In the genomic region with DNA sequence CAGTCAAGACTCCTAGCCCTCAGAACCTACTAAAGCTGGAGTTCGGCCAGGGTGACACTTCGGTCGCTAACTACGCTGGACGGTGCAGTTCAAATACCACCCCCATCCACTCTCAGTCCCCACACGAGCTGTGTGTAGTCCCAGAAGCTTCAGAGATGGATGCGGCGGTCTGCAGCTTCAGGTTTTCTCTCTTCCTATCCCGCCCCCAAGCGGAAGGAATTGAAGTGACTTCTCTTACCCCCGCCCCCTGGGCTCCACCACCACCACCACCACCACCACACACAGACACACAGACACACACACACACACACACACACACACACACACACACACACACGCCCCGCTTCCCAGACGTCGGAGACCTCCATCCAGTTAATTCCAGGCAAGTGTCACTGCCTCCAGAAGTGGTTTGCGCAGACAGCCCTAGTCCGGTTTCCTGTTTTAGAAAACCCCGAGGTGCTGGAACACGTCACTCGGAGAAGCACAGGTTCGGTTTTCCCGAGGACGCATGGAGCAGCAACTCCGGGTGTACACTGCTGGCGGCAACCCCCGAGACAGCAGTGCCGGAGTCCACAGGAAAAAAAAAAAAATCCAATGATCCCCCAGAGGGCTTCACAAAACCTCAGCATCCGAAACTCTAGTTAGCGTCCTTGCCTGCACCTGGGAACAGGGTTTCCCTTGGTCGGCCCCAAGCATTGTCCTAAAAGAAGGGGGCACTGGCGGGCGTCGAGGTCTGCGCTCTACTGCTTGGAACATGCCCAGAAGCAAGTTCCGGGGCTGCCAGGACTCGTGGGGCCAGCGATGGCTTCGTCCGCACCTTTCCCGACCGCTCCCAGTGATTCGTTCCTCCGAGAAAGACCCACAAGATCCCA, we compare ENCODE assay signal across 8 mouse cellular contexts. TPM values are rescaled to one million over a fixed set of nuclear protein-coding genes. Genes with fewer than 3 reads are reported as not detected.
DNase-seq lines count a peak whose midpoint lies in the region; ATAC-seq and TF ChIP-seq lines count a peak whose summit lies in the region.

No protein-coding gene starts in this region.

- peak overlapping the region; percentile 45 for H3K9ac ChIP-seq in hindbrain, embryonic 12.5 days

- peaks cover 17% of the 10 kb centered on the region for H3K4me1 ChIP-seq in kidney, adult 2 months (ENCODE audit: control insufficient read depth, insufficient read depth, low read length)
- H3K4me1 ChIP-seq in hindbrain, embryonic 12.5 days: peaks cover 52% of the 10 kb centered on the region
- H3K4me1 ChIP-seq in midbrain, embryonic 10.5 days: peaks cover 57% of the 10 kb centered on the region

- TF ChIP-seq CTCF in kidney, adult 2 months (conservative IDR thresholded peaks at IDR 0.05; ENCODE audit: insufficient read depth, insufficient read length, low read depth, low read length): 0 out of 2 replicates have a peak, but pooled peaks have one; percentile 6
- peak; percentile 25; the same call in 1 of the 2 replicates for TF ChIP-seq CTCF in brain, embryonic 14.5 days (IDR thresholded peaks at IDR 0.05; ENCODE audit: borderline replicate concordance, extremely low read depth, insufficient read depth, insufficient read length)

- no peak for TF ChIP-seq POLR2A in kidney, adult 2 months (IDR thresholded peaks at IDR 0.05; ENCODE audit: low read depth, low read length)
- TF ChIP-seq POLR2A in brain, embryonic 14.5 days (IDR thresholded peaks at IDR 0.05; ENCODE audit: borderline replicate concordance, extremely low read depth, insufficient read depth, insufficient read length, poor library complexity, severe bottlenecking): no peak

- ATAC-seq in hindbrain, embryonic 12.5 days (ENCODE audit: low FRiP score): 0 out of 2 replicates have a peak, but pooled peaks have one; percentile 15

- H3K36me3 ChIP-seq in kidney, adult 2 months (ENCODE audit: control insufficient read depth, insufficient read depth, low read length): no peaks in the 10 kb centered on the region
- no peaks in the 10 kb centered on the region for H3K36me3 ChIP-seq in hindbrain, embryonic 12.5 days
- no peaks in the 10 kb centered on the region for H3K36me3 ChIP-seq in midbrain, embryonic 10.5 days

- H3K27me3 ChIP-seq in kidney, adult 2 months (replicated peaks; ENCODE audit: control insufficient read depth, insufficient read depth, low read length): peaks cover 8% of the 10 kb centered on the region
- peaks cover 100% of the 10 kb centered on the region for H3K27me3 ChIP-seq in hindbrain, embryonic 12.5 days
- H3K27me3 ChIP-seq in midbrain, embryonic 10.5 days (ENCODE audit: low read depth, poor library complexity, severe bottlenecking): peaks cover 100% of the 10 kb centered on the region

- no peak overlapping the region for H3K4me3 ChIP-seq in kidney, adult 2 months (ENCODE audit: insufficient read depth, low read depth, low read length)
- peak overlapping the region; percentile 33; the same call in 1 of the 2 replicates for H3K4me3 ChIP-seq in hindbrain, embryonic 12.5 days
- peak overlapping the region; percentile 49 for H3K4me3 ChIP-seq in midbrain, embryonic 10.5 days

- H3K9me3 ChIP-seq in hindbrain, embryonic 12.5 days (replicated peaks): no peaks in the 10 kb centered on the region
- no peaks in the 10 kb centered on the region for H3K9me3 ChIP-seq in midbrain, embryonic 10.5 days (replicated peaks)

- no peak for DNase-seq in kidney, adult 2 months
- no peak for DNase-seq in kidney, postnatal 14 days
- peak; percentile 69 for DNase-seq in brain, embryonic 14.5 days (ENCODE audit: low read depth)
- peak; percentile 65 for DNase-seq in midbrain, embryonic 10.5 days (ENCODE audit: low spot score)
- no peak for DNase-seq in urinary bladder, postnatal 10 days (ENCODE audit: low spot score)
- DNase-seq in cerebellum, postnatal 4 days (ENCODE audit: low spot score in 2 of 2): no peak
- no peak for DNase-seq in natural killer cell, adult 2 months (ENCODE audit: low spot score in 2 of 2)

- 3% methylated on average over 43 of the region's 43 CpGs for WGBS in kidney, adult 2 months
- WGBS in hindbrain, embryonic 12.5 days: under 1% methylated on average over 42 of the region's 43 CpGs
- under 1% methylated on average over 43 of the region's 43 CpGs for WGBS in midbrain, embryonic 10.5 days

- H3K27ac ChIP-seq in kidney, adult 2 months (ENCODE audit: insufficient read depth, low read depth, low read length): no peak overlapping the region
- H3K27ac ChIP-seq in hindbrain, embryonic 12.5 days: no peak overlapping the region
- no peak overlapping the region for H3K27ac ChIP-seq in midbrain, embryonic 10.5 days (replicated peaks)

- H3K4me2 ChIP-seq in hindbrain, embryonic 12.5 days (replicated peaks): peak overlapping the region; percentile 67

RNA-seq across cellular contexts. Expression of gene Cbx8, which starts 6.7 kb away (rescaled TPM):
- 2.1 and 2.7 TPM in 2 replicates for polyA plus RNA-seq in kidney, adult 2 months (2012; rRNA removed)
- polyA plus RNA-seq in brain, embryonic 14.5 days (2012; rRNA removed): 6.5 and 10.4 TPM in 2 replicates
- polyA plus RNA-seq in hindbrain, embryonic 12.5 days (2016; fragmentation: Nextera tagmentation; extraction: Ambion mirVana): 9.9 and 11.6 TPM in 2 replicates
- polyA plus RNA-seq in midbrain, embryonic 10.5 days (2016; fragmentation: Nextera tagmentation; extraction: Ambion mirVana): 13.5 and 15.0 TPM in 2 replicates

RNA-seq across cellular contexts. Expression of gene Cbx2, which starts 24.7 kb away (rescaled TPM):
- 3.5 and 3.9 TPM in 2 replicates for polyA plus RNA-seq in kidney, adult 2 months (2012; rRNA removed)
- polyA plus RNA-seq in brain, embryonic 14.5 days (2012; rRNA removed): 30.0 and 40.1 TPM in 2 replicates
- polyA plus RNA-seq in hindbrain, embryonic 12.5 days (2016; fragmentation: Nextera tagmentation; extraction: Ambion mirVana): 60.5 and 62.5 TPM in 2 replicates
- polyA plus RNA-seq in midbrain, embryonic 10.5 days (2016; fragmentation: Nextera tagmentation; extraction: Ambion mirVana): 108 and 110 TPM in 2 replicates

RNA-seq across cellular contexts. Expression of gene Cbx4, which starts 38.5 kb away (rescaled TPM):
- polyA plus RNA-seq in kidney, adult 2 months (2012; rRNA removed): 9.3 and 10.6 TPM in 2 replicates
- 30.0 and 34.7 TPM in 2 replicates for polyA plus RNA-seq in brain, embryonic 14.5 days (2012; rRNA removed)
- 13.2 and 15.0 TPM in 2 replicates for polyA plus RNA-seq in hindbrain, embryonic 12.5 days (2016; fragmentation: Nextera tagmentation; extraction: Ambion mirVana)
- 5.1 and 7.1 TPM in 2 replicates for polyA plus RNA-seq in midbrain, embryonic 10.5 days (2016; fragmentation: Nextera tagmentation; extraction: Ambion mirVana)

RNA-seq across cellular contexts. Expression of gene Enpp7, which starts 59.5 kb away (rescaled TPM):
- polyA plus RNA-seq in kidney, adult 2 months (2012; rRNA removed): not detected in 2 replicates
- polyA plus RNA-seq in brain, embryonic 14.5 days (2012; rRNA removed): 0.07 TPM in 1 of 2 replicates, not detected in the other
- not detected in 2 replicates for polyA plus RNA-seq in hindbrain, embryonic 12.5 days (2016; fragmentation: Nextera tagmentation; extraction: Ambion mirVana)
- not detected in 2 replicates for polyA plus RNA-seq in midbrain, embryonic 10.5 days (2016; fragmentation: Nextera tagmentation; extraction: Ambion mirVana)

Comparison
In these comparisons a context has a peak if more than half of its experiments do, and no peak if none do; other contexts are left out.
1. DNase-seq: peak in brain, embryonic 14.5 days (single experiment) and midbrain, embryonic 10.5 days (single experiment); none in kidney, adult 2 months (single experiment), kidney, postnatal 14 days (single experiment), urinary bladder, postnatal 10 days (single experiment), cerebellum, postnatal 4 days (0 of 2) and natural killer cell, adult 2 months (0 of 2).